Mouse (Mus musculus) liver, embryonic 13.5 days (tissue): Measurements from ENCODE around the gene Stard3. TPM values are rescaled to one million over a fixed set of nuclear protein-coding genes. Genes with fewer than 3 reads are reported as not detected.

ENCODE experiments used
- ATAC-seq: fragments of 200-750 bp; cut with Nextera tagmentation; 2 replicates; pipeline ENCODE4 v1.8.0; 2017; ENCODE audit warnings: low read depth, mild to moderate bottlenecking, moderate number of reproducible peaks, moderate library complexity
- DNase-seq: peaks from one replicate; pipeline ENCODE4 v3.0.0; 2022
- H3K27ac ChIP-seq: fragments of 300-500 bp; sonication (generic); 2 replicates; pipeline ENCODE4 v1.5.1; 2015; ENCODE audit warnings: moderate library complexity, mild to moderate bottlenecking, inconsistent platforms
- H3K27me3 ChIP-seq: fragments of 300-500 bp; sonication (generic); 2 replicates; pipeline ENCODE4 v1.6.1; 2015; ENCODE audit warnings: mild to moderate bottlenecking, inconsistent platforms
- H3K36me3 ChIP-seq: fragments of 300-500 bp; sonication (generic); 2 replicates; pipeline ENCODE4 v1.6.1; 2015; ENCODE audit warnings: mild to moderate bottlenecking, inconsistent platforms
- H3K4me1 ChIP-seq: fragments of 300-500 bp; sonication (generic); replicated peaks from 2 replicates; pipeline ENCODE4 v1.6.1; 2015; ENCODE audit warnings: inconsistent platforms
- H3K4me2 ChIP-seq: fragments of 300-500 bp; sonication (generic); 2 replicates; pipeline ENCODE4 v1.6.1; 2015; ENCODE audit warnings: inconsistent platforms, mild to moderate bottlenecking, moderate library complexity
- H3K4me3 ChIP-seq: fragments of 300-500 bp; sonication (generic); replicated peaks from 2 replicates; pipeline ENCODE4 v1.5.1; 2015; ENCODE audit warnings: mild to moderate bottlenecking, inconsistent platforms
- H3K9ac ChIP-seq: fragments of 300-500 bp; sonication (generic); 2 replicates; pipeline ENCODE4 v1.6.1; 2015; ENCODE audit warnings: mild to moderate bottlenecking, inconsistent platforms
- H3K9me3 ChIP-seq: fragments of 300-500 bp; sonication (generic); replicated peaks from 2 replicates; pipeline ENCODE4 v1.6.1; 2016; ENCODE audit warnings: inconsistent platforms
- WGBS: fragments of 180-500 bp; shearing (Covaris S2); methylation state at CpG from one replicate; pipeline ENCODE4 v1.1.7; 2015; ENCODE audit not compliant: insufficient replicate concordance; 5-methylcytosine and 5-hydroxymethylcytosine counted together
- polyA plus RNA-seq: library from polyadenylated mRNA; unstranded; fragments of >200 nt; fragmentation: Nextera tagmentation; extraction: Ambion mirVana; gene quantifications from 2 replicates; pipeline ENCODE4 v1.2.1, GENCODE M21; 2015

Gene Stard3
- polyA plus RNA-seq, 1 experiment from 2014 or later = 14.1 TPM

- DNase-seq = no peak
- Histone ChIP-seq H3K4me3 (no peak overlapping the region), H3K9me3 (no peaks in the 10 kb centered on the region), H3K36me3 (no peaks in the 10 kb centered on the region), H3K27me3 (peaks cover 60% of the 10 kb centered on the region), H3K4me2 (no peak overlapping the region), H3K9ac (no peak overlapping the region), H3K4me1 (peaks cover 32% of the 10 kb centered on the region), H3K27ac (no peak overlapping the region)
- no peak for ATAC-seq
- WGBS = 63% methylated on average over 14 of the region's 14 CpGs
Observed at GRCm38 (mm10) chr11:98354445-98354844, 3.7 kb upstream of the Stard3 start.

- H3K4me3 ChIP-seq = no peak overlapping the region
- no peak overlapping the region for H3K27ac ChIP-seq
- DNase-seq (peak; percentile 55), ATAC-seq (no peak)
- peaks cover 45% of the 10 kb centered on the region for H3K4me1 ChIP-seq
- peaks cover 46% of the 10 kb centered on the region for H3K27me3 ChIP-seq
- H3K4me2 ChIP-seq = 0 out of 2 replicates have a peak overlapping the region, but pooled peaks have one; percentile 3
- no peaks in the 10 kb centered on the region for H3K36me3 ChIP-seq
- 7% methylated on average over 6 of the region's 6 CpGs for WGBS
- no peak overlapping the region for H3K9ac ChIP-seq
- no peaks in the 10 kb centered on the region for H3K9me3 ChIP-seq
Observed at GRCm38 (mm10) chr11:98355732-98356299, 2.4 kb upstream of the Stard3 start.

- no peaks in the 10 kb centered on the region for H3K36me3 ChIP-seq
- H3K4me2 ChIP-seq = peak overlapping the region; percentile 85
- peak overlapping the region; percentile 65 for H3K27ac ChIP-seq
- no peak for ATAC-seq
- no peak for DNase-seq
- H3K27me3 ChIP-seq = peaks cover 36% of the 10 kb centered on the region
- no peaks in the 10 kb centered on the region for H3K9me3 ChIP-seq
- no peak overlapping the region for H3K9ac ChIP-seq
- 63% methylated on average over 7 of the region's 7 CpGs for WGBS
- H3K4me1 ChIP-seq = peaks cover 54% of the 10 kb centered on the region
- H3K4me3 ChIP-seq = peak overlapping the region; percentile 78; the same call in 1 of the 2 replicates
Observed at GRCm38 (mm10) chr11:98356625-98357394, 1.4 kb upstream of the Stard3 start.

- no peaks in the 10 kb centered on the region for H3K36me3 ChIP-seq
- peak; percentile 13; the same call in 1 of the 2 replicates for ATAC-seq
- 12% methylated on average over 13 of the region's 13 CpGs for WGBS
- H3K4me3 ChIP-seq = peak overlapping the region; percentile 78
- DNase-seq = no peak
- peak overlapping the region; percentile 65 for H3K27ac ChIP-seq
- peak overlapping the region; percentile 73 for H3K9ac ChIP-seq
- peaks cover 60% of the 10 kb centered on the region for H3K4me1 ChIP-seq
- H3K4me2 ChIP-seq = peak overlapping the region; percentile 85
- peaks cover 29% of the 10 kb centered on the region for H3K27me3 ChIP-seq
- no peaks in the 10 kb centered on the region for H3K9me3 ChIP-seq
Observed at GRCm38 (mm10) chr11:98357396-98358160, 590 bp upstream of the Stard3 start.

- no peaks in the 10 kb centered on the region for H3K27me3 ChIP-seq
- no peaks in the 10 kb centered on the region for H3K9me3 ChIP-seq
- 0 out of 2 replicates have a peak overlapping the region, but pooled peaks have one; percentile 2 for H3K4me3 ChIP-seq
- H3K27ac ChIP-seq = peak overlapping the region; percentile 49
- no peak for DNase-seq
- peaks cover 64% of the 10 kb centered on the region for H3K4me1 ChIP-seq
- H3K4me2 ChIP-seq = peak overlapping the region; percentile 21; the same call in 1 of the 2 replicates
- no peaks in the 10 kb centered on the region for H3K36me3 ChIP-seq
- no peak for ATAC-seq
- no peak overlapping the region for H3K9ac ChIP-seq
- 59% methylated on average over 9 of the region's 9 CpGs for WGBS
Observed at GRCm38 (mm10) chr11:98360866-98361521, 2.8 kb downstream of the Stard3 start.

- ATAC-seq (no peak), DNase-seq (no peak)
- H3K4me1 ChIP-seq = peaks cover 46% of the 10 kb centered on the region
- no peaks in the 10 kb centered on the region for H3K36me3 ChIP-seq
- H3K4me2 ChIP-seq = no peak overlapping the region
- H3K4me3 ChIP-seq = no peak overlapping the region
- no peak overlapping the region for H3K27ac ChIP-seq
- H3K27me3 ChIP-seq = no peaks in the 10 kb centered on the region
- WGBS = 62% methylated on average over 5 of the region's 5 CpGs
- no peak overlapping the region for H3K9ac ChIP-seq
- H3K9me3 ChIP-seq = no peaks in the 10 kb centered on the region
Observed at GRCm38 (mm10) chr11:98363817-98364216, 5.6 kb downstream of the Stard3 start.

- DNase-seq (no peak), ATAC-seq (no peak)
- H3K27ac ChIP-seq = no peak overlapping the region
Observed at GRCm38 (mm10) chr11:98364410-98364809, 6.2 kb downstream of the Stard3 start.

GRCm38 (mm10) chr11:98366290-98366689 is 8.1 kb downstream of the Stard3 start:
- Histone ChIP-seq H3K9me3 (no peaks in the 10 kb centered on the region), H3K4me3 (no peak overlapping the region), H3K36me3 (no peaks in the 10 kb centered on the region), H3K4me1 (peaks cover 26% of the 10 kb centered on the region), H3K4me2 (no peak overlapping the region), H3K27me3 (no peaks in the 10 kb centered on the region), H3K27ac (no peak overlapping the region), H3K9ac (no peak overlapping the region)
- 48% methylated on average over 10 of the region's 10 CpGs for WGBS
- no peak for DNase-seq
- ATAC-seq = no peak

More at GRCm38 (mm10) chr11:98364410-98364809, 6.2 kb downstream of the Stard3 start:
- Histone ChIP-seq H3K36me3 (no peaks in the 10 kb centered on the region), H3K27me3 (no peaks in the 10 kb centered on the region), H3K9ac (no peak overlapping the region), H3K4me3 (no peak overlapping the region), H3K4me1 (peaks cover 40% of the 10 kb centered on the region), H3K9me3 (no peaks in the 10 kb centered on the region), H3K4me2 (no peak overlapping the region)
- 86% methylated on average over 5 of the region's 5 CpGs for WGBS

- Histone ChIP-seq H3K9me3 (no peaks in the 10 kb centered on the region), H3K27ac (no peak overlapping the region), H3K4me3 (no peak overlapping the region), H3K4me2 (no peak overlapping the region), H3K36me3 (no peaks in the 10 kb centered on the region), H3K27me3 (no peaks in the 10 kb centered on the region), H3K4me1 (peaks cover 16% of the 10 kb centered on the region), H3K9ac (no peak overlapping the region)
- no peak for DNase-seq
- ATAC-seq = no peak
- 66% methylated on average over 10 of the region's 10 CpGs for WGBS
Observed at GRCm38 (mm10) chr11:98367171-98367862, 9.1 kb downstream of the Stard3 start.

- no peak overlapping the region for H3K4me3 ChIP-seq
- no peak overlapping the region for H3K4me2 ChIP-seq
- H3K27ac ChIP-seq = no peak overlapping the region
- H3K27me3 ChIP-seq = no peaks in the 10 kb centered on the region
- ATAC-seq = no peak
- WGBS = 73% methylated on average over 7 of the region's 7 CpGs
- H3K9ac ChIP-seq = no peak overlapping the region
- H3K36me3 ChIP-seq = no peaks in the 10 kb centered on the region
- peaks cover 15% of the 10 kb centered on the region for H3K4me1 ChIP-seq
- H3K9me3 ChIP-seq = no peaks in the 10 kb centered on the region
- DNase-seq = no peak
Observed at GRCm38 (mm10) chr11:98367863-98368186, 9.7 kb downstream of the Stard3 start.
